Mouse (Mus musculus) forebrain, embryonic 11.5 days (tissue): ENCODE results near the gene Btbd7. TPM values are rescaled to one million over a fixed set of nuclear protein-coding genes. Genes with fewer than 3 reads are reported as not detected.

ENCODE experiments used
- ATAC-seq: fragments of 200-750 bp; cut with Nextera tagmentation; replicated peaks from 2 replicates; pipeline ENCODE4 v1.8.0; 2017; ENCODE audit warnings: moderate TSS enrichment; ENCODE audit not compliant: low FRiP score
- DNase-seq: peaks from one replicate; pipeline ENCODE4 v3.0.0-alpha.2; 2017; ENCODE audit warnings: low spot score
- H3K27ac ChIP-seq: fragments of 300-500 bp; sonication (generic); 2 replicates; pipeline ENCODE4 v1.5.1; 2014; ENCODE audit warnings: low read depth, low read length
- H3K27me3 ChIP-seq: fragments of 300-500 bp; sonication (generic); 2 replicates; pipeline ENCODE4 v1.6.1; 2014; ENCODE audit warnings: mild to moderate bottlenecking, low read length, mixed read lengths; ENCODE audit not compliant: control insufficient read depth, insufficient read depth
- H3K36me3 ChIP-seq: fragments of 300-500 bp; sonication (generic); 2 replicates; pipeline ENCODE4 v1.6.1; 2014; ENCODE audit warnings: mild to moderate bottlenecking, low read length, moderate library complexity, mixed read lengths; ENCODE audit not compliant: control insufficient read depth, insufficient read depth
- H3K4me1 ChIP-seq: fragments of 300-500 bp; sonication (generic); replicated peaks from 2 replicates; pipeline ENCODE4 v1.6.1; 2014; ENCODE audit warnings: low read length, mixed read lengths; ENCODE audit not compliant: control insufficient read depth, insufficient read depth
- H3K4me2 ChIP-seq: fragments of 300-500 bp; sonication (generic); 2 replicates; pipeline ENCODE4 v1.6.1; 2014; ENCODE audit warnings: low read depth, mild to moderate bottlenecking, low read length, moderate library complexity, mixed read lengths; ENCODE audit not compliant: severe bottlenecking
- H3K4me3 ChIP-seq: fragments of 300-500 bp; sonication (generic); 2 replicates; pipeline ENCODE4 v1.5.1; 2014; ENCODE audit warnings: low read depth, low read length
- H3K9ac ChIP-seq: fragments of 300-500 bp; sonication (generic); 2 replicates; pipeline ENCODE4 v1.6.1; 2014; ENCODE audit warnings: low read length
- H3K9me3 ChIP-seq: fragments of 300-500 bp; sonication (generic); 2 replicates; pipeline ENCODE4 v1.6.1; 2016; ENCODE audit warnings: low read length, mixed read lengths; ENCODE audit not compliant: control insufficient read depth
- WGBS: fragments of 180-500 bp; shearing (Covaris S2); extraction: QIAGEN DNeasy Blood & Tissue Kit; methylation state at CpG from one replicate; pipeline ENCODE4 v1.1.7; 2014; 5-methylcytosine and 5-hydroxymethylcytosine counted together
- polyA plus RNA-seq: library from polyadenylated mRNA; unstranded; fragments of >200 nt; fragmentation: Nextera tagmentation; extraction: Ambion mirVana; gene quantifications from 2 replicates; pipeline ENCODE4 v1.2.1, GENCODE M21; 2014

Btbd7 gene
- polyA plus RNA-seq, 1 experiment from 2014 or later: 21.9 TPM

- Histone ChIP-seq H3K36me3 (no peaks in the 10 kb centered on the region), H3K4me2 (no peak overlapping the region)
- ATAC-seq: no peak
These were observed 139.2 kb downstream of the Btbd7 start for GRCm38 (mm10) chr12:102739096-102739495.

GRCm38 (mm10) chr12:102733381-102733780 is 144.9 kb downstream of the Btbd7 start:
- H3K4me2 ChIP-seq: no peak overlapping the region
- H3K4me3 ChIP-seq: no peak overlapping the region
- H3K27ac ChIP-seq: no peak overlapping the region
- ATAC-seq (no peak), DNase-seq (peak; percentile 83)
- no peak overlapping the region for H3K9ac ChIP-seq
- 17% methylated on average over 4 of the region's 5 CpGs for WGBS
- H3K9me3 ChIP-seq: no peaks in the 10 kb centered on the region
- H3K27me3 ChIP-seq: no peaks in the 10 kb centered on the region
- no peaks in the 10 kb centered on the region for H3K36me3 ChIP-seq
- peaks cover 19% of the 10 kb centered on the region for H3K4me1 ChIP-seq

More at GRCm38 (mm10) chr12:102739096-102739495, 139.2 kb downstream of the Btbd7 start:
- H3K27me3 ChIP-seq: no peaks in the 10 kb centered on the region
- WGBS: 83% methylated on average over 5 of the region's 5 CpGs
- peaks cover 2% of the 10 kb centered on the region; the same call in 1 of the 2 replicates for H3K4me1 ChIP-seq
- H3K27ac ChIP-seq: no peak overlapping the region
- H3K4me3 ChIP-seq: no peak overlapping the region
- H3K9ac ChIP-seq: no peak overlapping the region
- DNase-seq: no peak
- H3K9me3 ChIP-seq: no peaks in the 10 kb centered on the region

GRCm38 (mm10) chr12:102730798-102731619 is 147.3 kb downstream of the Btbd7 start:
- peak overlapping the region; percentile 16; the same call in 1 of the 2 replicates for H3K4me3 ChIP-seq
- peak overlapping the region; percentile 95 for H3K27ac ChIP-seq
- DNase-seq (no peak), ATAC-seq (peak; percentile 13; the same call in 1 of the 2 replicates)
- peak overlapping the region; percentile 41 for H3K4me2 ChIP-seq
- H3K9me3 ChIP-seq: no peaks in the 10 kb centered on the region
- H3K9ac ChIP-seq: no peak overlapping the region
- no peaks in the 10 kb centered on the region for H3K36me3 ChIP-seq
- WGBS: 27% methylated on average over 16 of the region's 16 CpGs
- peaks cover 19% of the 10 kb centered on the region for H3K4me1 ChIP-seq
- no peaks in the 10 kb centered on the region for H3K27me3 ChIP-seq

Other genes starting within 250 kb of the Btbd7 start
- 19.6 and 21.5 TPM in 2 replicates for gene Itpk1, start 173.5 kb downstream of the Btbd7 start, polyA plus RNA-seq
- gene Moap1, start 134.8 kb downstream of the Btbd7 start, polyA plus RNA-seq: 31.9 and 34.4 TPM in 2 replicates
- gene Tmem251, start 134.7 kb downstream of the Btbd7 start, polyA plus RNA-seq: 12.7 and 14.0 TPM in 2 replicates
- gene Gm28051, start 120.7 kb downstream of the Btbd7 start, polyA plus RNA-seq: not detected in 2 replicates
- gene Gon7, start 120.7 kb downstream of the Btbd7 start, polyA plus RNA-seq: 45.9 and 46.0 TPM in 2 replicates
- 70.6 and 79.2 TPM in 2 replicates for gene Ubr7, start 120.5 kb downstream of the Btbd7 start, polyA plus RNA-seq
- 31.8 and 32.7 TPM in 2 replicates for gene Gm20604, start 119.8 kb downstream of the Btbd7 start, polyA plus RNA-seq
- gene Cox8c, start 20.8 kb upstream of the Btbd7 start, polyA plus RNA-seq: not detected in 2 replicates
- 2.1 and 2.2 TPM in 2 replicates for gene Unc79, start 70.4 kb upstream of the Btbd7 start, polyA plus RNA-seq